Mouse (Mus musculus) thymus, adult 2 months (tissue): Measurements from ENCODE around the gene Zdhhc6.

Experiments
- CTCF ChIP-seq: fragments of 200-500 bp; IDR thresholded peaks from 2 replicates; pipeline ENCODE4 v1.5.1; 2012; ENCODE audit warnings: mild to moderate bottlenecking, control low read depth, low read length, moderate library complexity, borderline replicate concordance; ENCODE audit not compliant: control insufficient read depth, poor library complexity, insufficient read depth; ENCODE audit errors: extremely low read depth
- POLR2A ChIP-seq: fragments of 200-500 bp; IDR thresholded peaks from 2 replicates; pipeline ENCODE4 v1.6.1; 2012; ENCODE audit warnings: mild to moderate bottlenecking, low read length, control low read depth, moderate library complexity; ENCODE audit not compliant: control insufficient read depth, poor library complexity, insufficient read depth; ENCODE audit errors: extremely low read depth

GRCm38 (mm10) chr19:55265269-55265668 lies 50.6 kb downstream of the Zdhhc6 start:
- no peak for TF ChIP-seq CTCF
- no peak for TF ChIP-seq POLR2A
